Mouse (Mus musculus): ENCODE results near the gene 1600002K03Rik. TPM values are rescaled to one million over a fixed set of nuclear protein-coding genes. Genes with fewer than 3 reads are reported as not detected.

1600002K03Rik gene
- 18.4 and 21.5 TPM in 2 replicates for polyA plus RNA-seq (2012; rRNA removed)

DNA sequence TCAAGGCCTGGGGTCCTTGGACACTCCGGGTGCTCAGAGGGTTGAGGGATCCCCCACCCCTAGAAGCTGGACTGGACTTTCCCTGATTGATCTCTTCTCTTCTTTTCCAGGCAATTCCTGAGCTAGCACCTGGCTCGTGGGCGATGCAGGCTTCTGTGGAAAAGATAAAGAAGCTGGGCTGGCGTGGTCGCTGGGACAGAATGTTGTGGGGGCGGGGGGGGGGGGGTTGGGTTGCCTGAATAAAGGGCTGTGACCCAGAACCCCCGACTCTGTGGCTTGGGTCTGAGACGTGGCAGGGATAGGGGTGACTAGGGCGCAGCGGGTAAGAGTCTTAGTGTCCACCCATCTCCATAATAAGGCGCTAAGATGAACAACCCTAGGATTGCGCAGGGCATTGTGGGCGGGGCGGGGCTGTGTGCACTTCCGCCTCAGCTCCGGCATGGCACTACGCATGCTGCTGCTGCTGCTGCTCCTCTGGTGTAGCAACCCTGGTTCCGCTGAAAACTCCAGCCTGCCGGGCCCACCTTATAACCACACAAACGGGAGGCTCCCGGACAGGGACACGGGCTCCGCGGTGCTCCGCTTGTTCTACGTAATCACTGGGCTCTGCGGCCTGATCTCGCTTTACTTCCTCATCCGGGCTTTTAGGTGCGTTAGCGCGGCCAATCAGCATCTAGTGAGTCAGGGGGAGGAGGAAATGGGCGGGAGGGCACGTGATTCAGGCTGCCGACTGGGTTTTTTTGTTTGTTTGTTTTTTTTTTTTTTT is at the start of gene 1600002K03Rik:
1600002K03Rik (plus strand) TSS at position 418 of the 766 bp plus-strand sequence.
- DNase-seq (ENCODE audit: low spot score), result peak; percentile 91

DNA sequence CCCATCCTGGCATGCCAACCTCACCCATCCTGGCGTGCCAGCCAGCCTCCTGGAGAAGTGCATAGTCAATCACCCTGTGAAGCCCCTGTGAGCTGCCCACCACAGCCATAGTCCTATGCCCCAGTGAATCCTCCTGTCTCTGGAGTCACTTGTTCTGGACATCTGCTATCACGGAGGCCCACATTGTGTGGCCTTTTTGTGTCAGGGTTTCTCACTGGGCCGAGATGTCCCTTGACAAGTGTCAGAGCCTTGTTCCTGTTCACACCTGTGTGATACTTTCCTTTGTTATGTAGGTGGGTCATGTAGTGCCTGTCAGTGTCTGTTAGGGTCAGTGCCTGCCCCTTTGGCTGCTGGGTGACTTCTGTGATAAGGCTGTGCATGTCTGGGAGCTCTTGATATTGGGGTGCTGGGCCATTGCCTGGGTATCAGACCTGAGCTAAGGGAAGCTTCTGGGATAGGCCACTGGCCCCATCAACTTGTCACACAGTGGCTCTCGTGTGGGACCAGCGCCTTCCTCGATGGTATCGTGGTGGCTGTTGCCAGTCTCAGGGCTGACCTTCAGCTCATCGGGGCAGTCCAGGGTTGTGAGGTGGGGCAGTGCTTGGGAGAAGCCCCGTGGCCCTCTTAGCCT is 48.7 kb upstream of the 1600002K03Rik start:
- DNase-seq (ENCODE audit: low spot score), result no peak

DNA sequence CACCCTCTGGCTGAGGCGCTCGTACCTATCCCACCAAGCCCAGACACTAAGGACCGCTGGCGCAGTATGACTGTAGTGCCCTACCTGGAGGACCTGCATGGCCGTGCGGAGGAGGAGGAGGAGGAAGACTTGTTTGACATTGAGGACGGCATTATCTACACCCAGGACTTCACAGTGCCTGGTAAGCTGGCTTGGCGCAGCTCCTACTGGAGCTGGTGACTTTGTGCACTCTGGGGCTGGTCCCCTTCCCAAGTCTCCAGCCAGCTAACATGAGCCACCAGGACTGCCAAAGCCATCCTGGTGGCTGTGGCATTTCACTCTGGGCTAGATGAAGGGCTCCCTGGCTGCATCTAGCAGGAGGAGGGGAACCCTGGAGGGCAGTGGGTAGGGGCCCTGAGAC is 44.8 kb upstream of the 1600002K03Rik start:
- DNase-seq (ENCODE audit: low spot score), result no peak

DNA sequence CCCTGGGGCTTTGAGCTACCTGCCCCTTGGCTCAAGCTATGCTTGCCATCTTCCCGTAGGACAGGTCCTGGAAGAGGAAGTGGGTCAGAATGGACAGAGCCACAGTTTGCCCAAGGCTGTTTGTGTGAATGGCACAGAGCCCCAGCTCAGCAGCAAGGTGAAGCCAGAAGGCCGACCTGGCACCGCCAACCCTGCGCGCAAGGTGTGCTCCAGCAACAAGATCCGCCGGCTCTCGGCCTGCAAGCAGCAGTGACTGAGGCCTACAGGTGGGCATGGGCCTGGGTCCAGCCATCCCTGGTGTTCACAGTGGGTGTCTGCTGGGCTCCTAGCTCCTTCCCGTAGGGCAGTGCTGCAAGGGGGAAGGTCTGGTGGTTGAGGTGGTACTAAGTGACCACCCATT is 42.9 kb upstream of the 1600002K03Rik start:
- no peak for DNase-seq (ENCODE audit: low spot score)

DNA sequence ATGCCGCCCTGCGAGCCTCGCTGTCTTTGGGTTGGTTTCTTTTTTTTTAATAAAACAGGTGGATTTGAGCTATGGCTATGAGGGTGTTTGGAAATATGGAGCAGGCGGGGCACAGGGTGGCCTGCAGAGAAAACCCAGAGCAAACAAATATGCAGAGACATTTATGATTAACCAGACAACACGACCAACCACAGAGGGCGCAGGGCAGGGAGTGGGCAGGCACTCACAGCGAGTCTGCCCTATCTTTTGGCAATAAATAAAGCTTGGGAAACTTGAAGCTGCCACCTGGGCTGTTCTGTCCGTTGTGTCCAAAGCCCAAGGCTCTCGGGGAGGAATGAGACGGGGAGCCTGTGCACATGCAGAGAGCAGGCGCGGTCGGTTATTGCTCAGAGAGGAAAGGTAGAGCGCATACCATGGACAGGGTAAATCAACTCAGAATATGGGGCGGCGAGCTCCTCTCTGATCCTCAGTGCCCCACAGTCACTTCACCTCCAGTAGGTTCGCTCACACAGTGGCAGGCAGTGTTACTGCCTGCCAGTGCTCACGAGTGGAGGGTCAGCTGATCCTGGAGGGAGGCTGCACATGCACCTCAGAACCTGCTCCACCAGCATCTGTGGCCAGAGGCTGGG is 42.2 kb upstream of the 1600002K03Rik start:
- no peak for DNase-seq (ENCODE audit: low spot score)

DNA sequence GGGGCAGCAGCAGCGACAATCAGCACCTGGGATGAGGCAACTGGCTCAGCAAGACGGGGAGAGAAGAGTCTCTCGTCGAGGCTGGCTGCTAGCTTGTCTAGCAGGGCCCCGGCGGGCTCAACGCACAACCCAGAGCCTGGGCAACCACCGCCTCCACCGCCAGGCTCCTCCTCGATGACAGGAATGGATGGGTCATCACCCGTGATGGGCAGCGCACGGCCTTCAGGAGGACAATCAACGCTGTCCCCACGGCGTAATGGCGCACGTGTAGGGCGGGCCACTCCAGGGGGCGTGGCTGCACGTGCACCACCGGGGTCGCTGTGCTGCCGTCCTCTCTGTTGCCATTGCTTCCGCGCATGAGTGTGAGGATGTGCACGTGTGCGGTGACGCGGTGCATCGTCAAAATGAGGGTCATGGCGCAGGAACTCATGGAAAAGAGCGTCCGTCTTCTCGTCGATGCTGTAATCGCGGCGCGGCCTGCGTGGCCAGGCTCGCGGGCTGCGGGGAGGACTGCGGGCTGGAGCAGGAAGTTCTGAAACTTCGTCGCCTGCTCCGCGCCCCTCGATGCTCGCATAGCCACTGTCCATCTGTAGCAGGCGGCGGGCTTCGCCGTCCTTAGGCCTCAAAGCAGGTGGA is 41.3 kb upstream of the 1600002K03Rik start:
- no peak for DNase-seq (ENCODE audit: low spot score)

DNA sequence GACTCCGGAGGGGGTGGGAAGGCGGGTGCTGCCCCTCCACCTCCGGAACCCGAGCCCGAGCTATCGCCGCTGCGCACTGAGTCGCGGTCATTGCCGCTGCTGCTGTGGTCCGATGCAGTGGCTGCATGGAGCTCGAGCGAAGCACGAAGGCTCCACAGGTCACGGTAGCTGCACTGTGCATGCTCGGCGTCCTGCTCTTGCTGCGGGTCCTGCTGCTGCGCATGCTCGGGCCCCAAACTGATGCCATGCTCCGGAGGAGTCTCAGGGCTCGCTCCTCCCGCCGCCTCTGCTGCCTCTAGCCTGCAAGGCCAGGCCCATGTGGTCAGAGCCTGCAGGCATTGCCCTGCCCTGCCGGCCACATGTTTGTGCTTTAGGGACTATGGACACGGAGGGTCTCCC is 40.8 kb upstream of the 1600002K03Rik start:
- no peak for DNase-seq (ENCODE audit: low spot score)

DNA sequence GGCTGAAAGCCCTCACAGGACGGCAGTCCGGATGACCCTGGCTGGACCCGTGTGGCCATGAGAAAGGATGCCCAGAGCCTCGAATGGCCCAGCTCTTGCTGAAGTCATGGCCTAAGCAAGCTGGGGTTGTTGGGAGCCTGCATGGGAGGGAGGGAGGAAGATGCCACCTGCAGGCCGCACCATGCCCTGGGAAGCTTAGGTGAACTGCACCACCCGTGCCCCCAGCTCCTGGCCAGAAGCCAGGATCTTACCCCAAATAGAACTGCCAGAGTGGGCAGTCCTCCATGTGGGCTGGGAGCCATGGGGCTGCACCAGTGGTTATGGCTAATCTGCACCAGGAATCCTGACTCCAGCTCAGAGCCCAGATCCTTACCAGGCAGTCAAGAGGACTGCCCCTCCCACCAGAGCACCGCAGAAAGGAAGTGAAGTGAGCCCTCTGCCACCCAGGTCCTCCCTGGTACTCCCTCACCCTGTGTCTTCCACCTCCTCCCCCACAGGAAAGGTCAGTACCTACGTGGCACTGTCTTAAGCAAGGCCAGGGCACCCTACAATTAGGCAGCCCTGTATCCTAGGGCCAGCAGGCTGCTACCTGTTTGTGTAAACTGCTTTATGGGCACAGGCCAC is 39.4 kb upstream of the 1600002K03Rik start:
- no peak for DNase-seq (ENCODE audit: low spot score)

DNA sequence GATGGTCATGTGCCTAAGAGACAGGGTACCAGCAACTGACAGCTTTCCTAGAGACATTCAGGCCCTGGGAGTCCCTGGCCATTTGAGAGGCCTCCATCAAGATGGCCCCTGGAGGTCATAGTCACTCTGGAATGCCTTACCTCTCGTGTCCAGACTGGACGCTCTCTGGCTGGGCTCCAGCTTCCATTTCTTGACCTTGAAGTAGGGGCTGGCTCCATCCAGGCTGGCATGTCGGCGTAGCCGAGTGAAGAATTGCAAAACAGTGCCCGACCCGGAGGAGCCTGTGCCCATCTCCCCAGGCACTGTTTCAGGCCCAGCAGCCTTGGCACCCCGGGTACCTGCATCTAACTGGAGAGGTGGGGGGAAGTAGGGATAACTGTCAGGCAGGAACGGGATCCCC is 38.3 kb upstream of the 1600002K03Rik start:
- DNase-seq (ENCODE audit: low spot score), result no peak

DNA sequence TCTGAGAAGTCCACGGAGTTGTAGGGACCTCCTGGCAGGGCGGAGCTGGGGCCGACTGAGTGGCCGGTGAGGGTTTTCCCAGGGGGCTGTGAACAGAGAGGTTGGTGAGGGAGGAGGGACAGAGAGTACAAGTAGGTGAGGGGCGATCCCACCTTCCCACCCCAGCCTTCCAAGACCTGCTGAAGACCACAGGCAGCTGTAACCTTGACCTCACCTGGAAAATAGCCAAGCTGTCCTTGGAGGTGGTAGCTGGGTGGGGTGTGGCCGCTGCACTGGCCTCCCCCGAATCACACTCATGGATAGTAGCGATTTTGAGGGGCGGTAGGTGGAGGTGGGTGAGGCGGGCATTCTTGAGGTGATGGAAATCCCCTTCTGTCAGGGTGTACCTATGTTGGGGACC is 37.6 kb upstream of the 1600002K03Rik start:
- no peak for DNase-seq (ENCODE audit: low spot score)

DNA sequence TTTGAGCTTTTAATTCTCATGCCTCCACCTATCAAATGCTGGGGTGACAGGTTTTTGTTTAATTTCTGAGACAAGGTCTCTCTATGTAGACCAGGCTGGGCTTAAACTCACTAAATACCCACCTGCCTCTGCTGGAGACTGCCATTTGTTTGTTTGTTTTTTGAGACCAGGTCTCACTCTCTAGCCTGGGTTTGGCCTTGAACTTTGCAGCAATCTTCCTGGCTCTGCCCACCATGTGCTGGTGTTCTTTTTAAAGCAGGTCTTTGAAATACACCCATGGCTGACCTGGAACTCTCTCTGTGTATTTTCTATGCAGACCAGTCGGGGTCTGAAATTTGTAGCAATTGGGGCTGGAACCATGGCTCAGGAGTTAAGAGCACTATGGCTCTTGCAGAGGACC is 37.1 kb upstream of the 1600002K03Rik start:
- DNase-seq (ENCODE audit: low spot score), result no peak

DNA sequence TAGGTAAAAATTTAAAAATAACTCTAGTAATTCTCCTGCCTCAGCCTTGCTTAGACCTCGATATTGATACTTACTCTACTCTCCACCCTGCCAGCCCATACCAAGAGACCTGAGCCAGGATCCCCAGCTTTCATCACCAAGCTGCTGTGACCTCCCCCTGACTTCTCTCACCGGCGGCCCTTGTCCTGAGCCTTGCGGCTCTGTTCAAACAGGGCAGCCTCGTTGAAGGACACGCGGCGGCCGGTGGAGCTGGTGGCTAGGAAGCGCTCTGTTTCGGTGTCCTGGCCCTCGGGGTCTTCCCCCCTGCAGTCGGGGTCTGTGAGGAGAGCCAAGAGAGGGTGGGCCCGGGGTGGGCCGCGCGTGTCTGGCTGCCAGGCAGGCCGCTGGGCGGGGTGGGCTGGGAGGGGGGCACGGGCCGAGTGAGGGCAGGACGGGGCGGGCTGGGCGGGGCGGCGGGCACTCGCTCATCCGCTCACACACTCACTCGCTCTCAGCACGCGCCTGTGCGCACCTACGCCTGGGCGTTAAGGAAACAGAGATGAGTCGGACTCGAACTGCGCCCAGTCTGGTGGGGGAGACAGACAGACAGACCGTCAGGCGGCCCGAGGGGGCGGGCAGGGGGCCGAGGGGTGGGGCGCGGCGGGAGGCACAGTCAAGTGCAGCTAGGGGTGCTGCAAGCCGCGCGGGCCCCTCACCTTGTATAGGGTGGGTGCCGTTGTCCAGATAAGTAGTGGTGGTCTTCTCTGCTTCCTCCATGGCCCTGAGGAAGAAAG is 36.4 kb upstream of the 1600002K03Rik start:
- no peak for DNase-seq (ENCODE audit: low spot score)

DNA sequence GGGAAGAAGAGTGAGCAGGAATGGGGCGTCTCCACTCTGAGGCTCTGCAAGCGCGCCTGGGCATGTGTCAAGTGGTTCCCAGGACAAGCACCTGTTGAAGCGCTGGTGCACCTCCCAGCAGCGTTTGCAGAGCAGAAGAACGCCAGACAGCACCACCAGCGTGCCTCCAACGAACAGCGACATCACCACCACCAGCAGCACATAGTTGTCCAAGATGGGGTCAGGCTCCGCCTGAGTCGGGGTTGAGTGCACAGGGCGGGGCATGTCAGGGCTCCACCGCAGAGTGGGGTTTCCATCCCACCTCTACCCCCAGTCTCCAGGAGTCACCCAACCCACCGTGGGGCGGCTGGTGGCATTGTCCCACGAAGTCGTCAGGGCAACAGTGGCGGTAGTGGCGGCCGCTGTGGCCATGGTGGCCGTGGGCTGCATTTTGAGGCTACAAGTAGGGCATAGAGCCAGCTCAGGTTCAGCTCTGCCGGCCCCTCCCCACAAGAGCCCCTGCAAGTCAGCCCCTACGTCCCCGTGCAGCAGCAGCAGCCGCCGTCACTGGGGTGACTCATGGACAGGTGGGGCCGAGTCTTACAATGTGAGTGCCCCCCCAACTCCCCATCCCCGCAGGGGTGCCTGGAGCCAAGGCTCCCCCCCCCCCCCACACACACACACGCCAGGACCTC is 35.7 kb upstream of the 1600002K03Rik start:
- DNase-seq (ENCODE audit: low spot score), result no peak

DNA sequence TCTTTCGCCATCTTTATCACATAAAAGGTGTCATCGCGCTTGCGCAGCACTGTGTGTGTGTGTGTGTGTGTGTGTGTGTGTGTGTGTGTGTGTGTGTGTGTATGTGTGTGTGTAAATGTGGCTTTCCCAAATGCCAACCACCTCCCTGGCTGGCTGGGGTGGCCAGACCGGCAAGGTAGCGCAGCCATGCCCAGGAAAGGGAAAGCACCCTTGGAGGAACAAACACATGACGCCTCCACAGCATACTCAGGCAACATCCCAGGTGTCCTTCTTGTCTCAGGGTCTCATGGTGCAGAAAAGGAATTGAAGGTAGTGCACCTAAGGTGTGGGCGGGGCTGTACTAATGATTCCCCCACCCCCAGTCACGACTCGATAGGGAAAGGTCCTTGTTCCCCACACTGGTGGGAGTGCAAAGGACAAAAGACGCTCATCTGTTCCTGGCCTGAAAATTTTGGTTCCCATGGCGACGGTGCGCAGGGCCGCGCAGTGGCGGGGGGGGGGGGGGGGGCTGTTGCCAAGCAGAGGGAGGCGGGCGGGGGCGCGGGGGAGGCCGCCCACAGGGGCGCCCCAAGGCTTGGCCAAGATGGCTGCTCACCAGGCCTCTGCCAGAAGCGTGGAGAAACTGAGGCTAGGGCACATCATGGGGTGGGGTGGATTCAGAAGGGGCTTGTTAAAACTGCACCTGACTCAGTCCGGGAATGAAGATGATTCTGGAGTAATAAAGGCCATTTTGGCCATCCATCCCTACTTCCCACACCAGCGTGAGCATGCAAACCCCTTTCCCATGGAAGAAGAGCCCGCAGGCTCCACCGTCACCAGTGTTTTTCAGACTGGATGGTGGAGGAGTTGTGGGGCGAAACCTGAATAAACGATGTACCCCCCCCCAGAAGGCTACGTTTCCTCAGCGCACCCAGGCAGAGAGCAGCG is 34.9 kb upstream of the 1600002K03Rik start:
- no peak for DNase-seq (ENCODE audit: low spot score)

DNA sequence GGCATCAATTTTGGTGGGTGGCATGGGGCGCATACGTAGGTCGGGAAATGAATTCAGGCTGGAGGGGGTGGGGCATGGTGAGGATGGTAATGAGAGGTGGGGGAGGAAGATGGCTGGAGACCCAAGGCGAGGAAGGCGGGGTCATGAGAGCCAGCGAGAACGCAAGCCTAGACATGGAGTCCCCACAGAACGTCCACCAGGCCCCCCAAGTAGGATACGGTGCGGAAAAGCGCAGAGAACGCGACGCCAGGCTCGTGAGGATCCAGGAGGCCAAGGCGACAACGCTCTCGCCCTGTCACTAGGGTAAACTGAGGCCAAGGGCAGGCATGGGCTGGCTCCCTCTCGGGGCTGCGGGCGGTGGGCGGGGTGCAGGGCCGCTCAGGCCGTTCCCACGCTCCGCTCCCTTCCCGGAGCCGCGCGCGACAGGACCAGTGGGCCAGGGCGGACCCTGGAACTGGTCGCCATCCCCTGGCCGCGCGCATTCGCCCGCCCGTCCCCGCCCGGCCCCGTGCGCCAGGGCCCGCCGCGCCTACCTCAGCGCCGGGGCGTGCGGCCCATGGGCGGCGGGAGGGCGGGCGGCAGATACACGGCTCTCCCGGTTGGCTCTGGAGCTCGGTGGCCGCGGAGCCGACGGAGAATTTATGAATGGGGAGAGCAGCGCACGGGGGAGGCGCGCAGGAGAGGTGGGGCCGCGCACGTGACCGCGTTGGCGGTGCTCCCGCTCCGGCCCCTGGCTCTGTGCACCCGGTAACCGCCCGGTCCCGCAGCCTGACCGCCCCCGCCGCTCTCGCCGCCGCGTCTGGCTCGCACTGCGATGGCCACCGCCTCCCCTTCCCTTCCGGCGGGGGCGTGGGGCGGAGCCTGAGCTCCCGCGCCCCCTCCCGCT is 33.9 kb upstream of the 1600002K03Rik start, which contains the start of gene Atp5d:
Atp5d (plus strand) TSS at position 80 of the 886 bp plus-strand sequence.
- DNase-seq (ENCODE audit: low spot score), result peak; percentile 67

DNA sequence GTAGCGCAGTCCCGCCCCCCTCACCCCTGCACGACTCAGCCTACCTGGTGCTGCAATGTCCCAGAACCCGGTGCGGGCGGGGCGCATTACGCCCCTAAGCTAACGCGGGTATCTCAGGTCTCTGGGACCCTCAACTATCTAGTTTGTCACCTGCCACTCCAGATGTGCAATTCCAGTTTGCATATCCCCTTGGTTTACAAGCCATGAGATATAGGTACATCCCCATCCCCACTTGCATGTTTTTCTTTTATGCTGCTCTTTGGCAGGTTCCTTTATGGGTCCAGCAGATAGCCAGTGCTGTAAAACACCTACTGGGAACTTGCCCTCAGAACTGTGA is 33.3 kb upstream of the 1600002K03Rik start:
- DNase-seq (ENCODE audit: low spot score), result no peak

DNA sequence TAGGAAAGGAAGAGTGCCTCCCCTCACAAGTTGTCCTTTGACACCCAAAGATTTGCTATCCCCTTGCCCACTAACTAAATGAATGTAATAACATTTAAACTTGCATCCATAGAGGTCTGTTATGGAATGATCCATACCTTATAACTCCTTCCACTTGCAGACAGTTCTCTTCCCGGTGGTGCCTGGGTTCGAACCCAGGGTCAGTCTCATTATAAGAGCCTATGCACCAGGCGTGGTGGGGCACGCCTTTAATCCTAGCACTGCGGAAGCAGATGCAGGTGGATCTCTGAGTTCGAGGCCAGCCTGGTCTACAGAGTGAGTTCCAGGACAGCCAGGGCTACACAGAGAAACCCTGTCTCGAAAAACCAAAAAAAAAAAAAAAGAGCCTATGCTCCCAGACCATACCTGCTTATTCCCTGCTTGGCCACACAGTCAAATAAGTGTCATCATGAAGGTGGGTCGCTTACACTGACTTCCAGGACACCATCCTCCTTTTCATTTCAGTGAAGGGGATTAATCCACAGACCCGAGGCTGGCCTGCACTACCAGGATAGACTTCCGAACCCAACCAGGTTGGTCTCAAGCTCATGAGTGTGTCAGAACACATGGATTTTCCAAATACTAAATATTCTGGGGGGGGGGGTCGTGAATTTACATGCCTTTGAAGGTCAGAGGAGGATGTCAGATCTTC is 32.6 kb upstream of the 1600002K03Rik start:
- no peak for DNase-seq (ENCODE audit: low spot score)

DNA sequence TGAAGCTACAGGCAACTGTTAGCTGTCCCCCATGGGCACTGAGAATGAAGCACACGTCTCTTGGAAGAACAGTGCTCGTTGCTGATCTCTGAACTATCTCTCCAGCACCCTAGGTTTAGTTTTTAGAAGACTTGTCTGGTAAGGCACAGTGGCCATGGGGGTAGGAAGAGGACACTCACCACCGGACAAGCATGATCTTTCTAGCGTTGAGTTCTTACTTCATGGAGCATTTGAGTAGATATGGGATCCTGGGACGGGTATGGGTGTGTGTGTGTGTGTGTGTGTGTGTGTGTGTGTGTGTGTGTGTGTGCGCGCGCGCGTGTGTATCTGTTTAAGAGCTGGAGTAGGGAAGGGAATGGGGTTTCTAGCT is 32.1 kb upstream of the 1600002K03Rik start, which contains the start of gene Cbarp:
Cbarp (minus strand) TSS at position 170 of the 370 bp plus-strand sequence.
- DNase-seq (ENCODE audit: low spot score), result no peak
